Mouse (Mus musculus): ENCODE results near the gene Nr2f2.

GRCm38 (mm10) chr7:70350781-70351551 lies 15.6 kb downstream of the Nr2f2 start:
- TF ChIP-seq CTCF (IDR thresholded peaks at IDR 0.05; ENCODE audit: borderline replicate concordance, insufficient read depth, low read length) (no peak), POLR2A (IDR thresholded peaks at IDR 0.05; ENCODE audit: low read depth, low read length) (peak; percentile 52)

Data from embryonic fibroblast, embryonic 13.5 days (primary cell).